Mouse (Mus musculus): ENCODE results near the gene Ank.

Gene Ank

DNA sequence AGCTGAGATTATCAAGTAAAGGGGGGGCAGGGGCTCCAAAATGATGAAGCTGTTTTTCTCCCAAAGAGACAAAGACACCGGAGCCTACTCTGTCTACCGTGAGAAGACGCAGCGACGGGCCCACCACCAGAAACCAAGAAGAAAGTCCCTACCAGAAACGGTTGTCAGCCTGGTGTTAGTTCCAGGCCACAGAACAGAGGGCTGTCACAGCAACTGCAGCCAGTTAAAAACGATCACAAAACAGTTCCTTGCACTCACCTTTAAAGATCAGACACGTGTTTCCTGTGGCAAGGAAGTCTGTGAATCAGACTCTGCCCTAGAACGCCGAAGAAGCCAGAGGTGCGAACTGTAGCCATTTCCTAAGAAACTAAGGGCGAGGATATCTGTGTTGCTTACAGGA lies 174.7 kb downstream of the Ank start:
- DNase-seq (ENCODE audit: low spot score) = no peak

DNA sequence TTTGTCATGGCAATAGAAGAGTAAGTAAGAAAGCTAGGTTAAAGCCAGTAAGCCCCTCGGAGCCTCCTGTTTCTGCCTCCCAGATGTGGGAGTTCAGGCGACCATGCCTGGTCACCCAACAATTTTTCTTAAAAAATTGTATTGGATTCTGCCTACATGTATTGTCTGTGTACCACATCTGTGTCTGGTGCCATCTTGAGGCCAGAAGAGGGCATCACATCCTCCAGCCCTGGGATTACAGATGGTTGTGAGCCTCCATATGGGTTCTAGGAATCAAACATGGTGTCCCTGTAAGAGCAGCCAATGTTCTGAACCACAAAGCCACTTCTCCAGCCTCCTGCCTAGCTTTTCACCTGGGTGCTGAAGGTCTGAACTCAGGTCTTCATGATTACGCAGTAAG lies 176.4 kb downstream of the Ank start:
- DNase-seq (ENCODE audit: low spot score) = peak; percentile 63

Data from adipocyte (in vitro differentiated cells).